13 mouse cellular contexts compared by ENCODE assay signal in the genomic region with DNA sequence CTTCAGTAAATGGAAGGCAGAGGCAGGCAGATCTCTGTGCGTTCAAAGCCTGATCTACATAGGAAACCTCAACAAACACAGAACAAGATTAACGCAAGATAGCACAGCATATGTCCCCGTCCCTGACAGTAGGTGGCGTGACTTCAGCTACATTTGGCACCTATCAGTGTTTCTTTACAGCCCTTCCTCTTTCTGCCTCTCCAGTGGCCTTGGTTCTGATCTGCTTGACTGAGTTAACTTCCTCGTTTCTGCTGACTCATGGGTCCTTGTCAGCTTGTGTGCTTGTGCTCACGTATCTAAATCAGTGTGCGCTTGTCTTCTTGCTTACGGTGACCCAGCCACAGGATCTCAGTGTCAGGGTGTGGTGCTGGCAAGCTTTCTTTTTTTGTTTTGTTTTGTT. TPM values are rescaled to one million over a fixed set of nuclear protein-coding genes. Genes with fewer than 3 reads are reported as not detected.
DNase-seq lines count a peak whose midpoint lies in the region; ATAC-seq and TF ChIP-seq lines count a peak whose summit lies in the region.
"Had no signal": no experiment of that assay in that cellular context is flagged by ENCODE, and none has a peak within 500 bp of the region (broad histone marks: within the 10 kb centered on the region; RNA-seq: fewer than 3 reads in every experiment).

No protein-coding gene starts in this region.

- H3K9me3 ChIP-seq in kidney, embryonic 16.5 days (ENCODE audit: low read length): no peaks in the 10 kb centered on the region
- no peaks in the 10 kb centered on the region for H3K9me3 ChIP-seq in MEL (replicated peaks; ENCODE audit: insufficient read depth, low read length)
- no peaks in the 10 kb centered on the region for H3K9me3 ChIP-seq in liver, embryonic 11.5 days (ENCODE audit: control insufficient read depth, low read length)
- no peaks in the 10 kb centered on the region for H3K9me3 ChIP-seq in hindbrain, embryonic 12.5 days (replicated peaks)

- H3K4me3 ChIP-seq in kidney, embryonic 16.5 days (ENCODE audit: low read length): no peak overlapping the region
- H3K4me3 ChIP-seq in MEL (ENCODE audit: control insufficient read depth in 1 of 2, insufficient read depth in 1 of 2, low read depth in 2 of 2, low read length in 2 of 2): no peak overlapping the region
- H3K4me3 ChIP-seq in liver, embryonic 11.5 days (ENCODE audit: low read depth, low read length): no peak overlapping the region
- H3K4me3 ChIP-seq in small intestine, adult 2 months (ENCODE audit: low read depth, low read length): no peak overlapping the region
- no peak overlapping the region for H3K4me3 ChIP-seq in hindbrain, embryonic 12.5 days
- H3K4me3 ChIP-seq: heart, adult 2 months; megakaryocyte, embryonic 14.5 days had no signal

- H3K36me3 ChIP-seq in kidney, embryonic 16.5 days (ENCODE audit: insufficient read depth, low read length): no peaks in the 10 kb centered on the region
- no peaks in the 10 kb centered on the region for H3K36me3 ChIP-seq in MEL (ENCODE audit: control insufficient read depth in 1 of 2, insufficient read depth in 2 of 2, low read length in 2 of 2)
- no peaks in the 10 kb centered on the region for H3K36me3 ChIP-seq in liver, embryonic 11.5 days (ENCODE audit: control insufficient read depth, insufficient read depth, low read length)
- H3K36me3 ChIP-seq in small intestine, adult 2 months (ENCODE audit: control insufficient read depth, insufficient read depth, low read length): peaks cover 3% of the 10 kb centered on the region
- H3K36me3 ChIP-seq in hindbrain, embryonic 12.5 days: no peaks in the 10 kb centered on the region

- H3K9ac ChIP-seq in kidney, embryonic 16.5 days (replicated peaks; ENCODE audit: low read length): no peak overlapping the region
- no peak overlapping the region for H3K9ac ChIP-seq in MEL (ENCODE audit: control insufficient read depth, low read depth, low read length, poor library complexity, severe bottlenecking)
- no peak overlapping the region for H3K9ac ChIP-seq in liver, embryonic 11.5 days (ENCODE audit: low read depth, low read length)
- no peak overlapping the region for H3K9ac ChIP-seq in hindbrain, embryonic 12.5 days

- WGBS in kidney, embryonic 16.5 days: 70% methylated on average over 8 of the region's 8 CpGs
- 41% methylated on average over 8 of the region's 8 CpGs for WGBS in liver, embryonic 11.5 days
- WGBS in small intestine, adult 2 months: 58% methylated on average over 8 of the region's 8 CpGs
- 90% methylated on average over 8 of the region's 8 CpGs for WGBS in hindbrain, embryonic 12.5 days

- TF ChIP-seq POLR2A in MEL (IDR thresholded peaks at IDR 0.05; ENCODE audit: control insufficient read depth in 1 of 2, insufficient read depth in 1 of 2, low read depth in 1 of 2, low read length in 2 of 2, poor library complexity in 1 of 2): no peak
- no peak for TF ChIP-seq POLR2A in small intestine, adult 2 months (IDR thresholded peaks at IDR 0.05; ENCODE audit: low read depth, low read length)

- no peak for TF ChIP-seq RAD21 in MEL (IDR thresholded peaks at IDR 0.05; ENCODE audit: low read depth, low read length)

- DNase-seq in kidney, adult 8-10 months: peak; percentile 10 to 38
- peak; percentile 91 for DNase-seq in MEL (ENCODE audit: low read depth, low spot score)
- DNase-seq in liver, embryonic 11.5 days (ENCODE audit: low spot score): no peak
- DNase-seq in layer of hippocampus, adult 11-12 months (ENCODE audit: low spot score): no peak
- no peak for DNase-seq in urinary bladder, postnatal 36 days (ENCODE audit: low spot score in 2 of 2)
- DNase-seq: cerebellum, postnatal 36 days; heart, adult 2 months had no signal

- no peaks in the 10 kb centered on the region for H3K27me3 ChIP-seq in kidney, embryonic 16.5 days (ENCODE audit: insufficient read depth, low read length)
- H3K27me3 ChIP-seq in MEL (ENCODE audit: control insufficient read depth in 1 of 2, insufficient read depth in 2 of 2, low read length in 2 of 2): peaks cover 0 to 2% of the 10 kb centered on the region in 2 experiments; a peak in 1 of 4 replicates
- no peaks in the 10 kb centered on the region for H3K27me3 ChIP-seq in liver, embryonic 11.5 days (replicated peaks; ENCODE audit: control insufficient read depth, insufficient read depth, low read length)
- no peaks in the 10 kb centered on the region for H3K27me3 ChIP-seq in small intestine, adult 2 months (ENCODE audit: control insufficient read depth, insufficient read depth, low read length)
- no peaks in the 10 kb centered on the region for H3K27me3 ChIP-seq in hindbrain, embryonic 12.5 days
- H3K27me3 ChIP-seq: Patski had no signal

- peak in 1 of 3 experiments; percentile 39; a peak in 2 of 6 replicates for TF ChIP-seq CTCF in MEL (IDR thresholded peaks at IDR 0.05 in 2 of 3, conservative IDR thresholded peaks at IDR 0.05 in 1 of 3; ENCODE audit: control insufficient read depth in 1 of 3, insufficient read depth in 1 of 3, low read depth in 2 of 3, low read length in 3 of 3, poor library complexity in 1 of 3, severe bottlenecking in 1 of 3)
- TF ChIP-seq CTCF in small intestine, adult 2 months (IDR thresholded peaks at IDR 0.05; ENCODE audit: extremely low read depth, insufficient read length, insufficient replicate concordance, low read depth, low read length): peak; percentile 13; the same call in 1 of the 2 replicates

- no peak for ATAC-seq in kidney, embryonic 16.5 days (ENCODE audit: low FRiP score, low TSS enrichment)
- ATAC-seq in liver, embryonic 11.5 days (replicated peaks; ENCODE audit: low FRiP score): peak; percentile 18; the same call in 1 of the 2 replicates
- no peak for ATAC-seq in hindbrain, embryonic 12.5 days (ENCODE audit: low FRiP score)
- ATAC-seq: inflammation-experienced regulatory T-cells, adult 6 months; Patski had no signal

- no peaks in the 10 kb centered on the region for H3K79me2 ChIP-seq in MEL (ENCODE audit: control insufficient read depth, insufficient read depth, low read length, poor library complexity)

- H3K4me2 ChIP-seq in kidney, embryonic 16.5 days (replicated peaks; ENCODE audit: low read depth, low read length): no peak overlapping the region
- no peak overlapping the region for H3K4me2 ChIP-seq in liver, embryonic 11.5 days
- no peak overlapping the region for H3K4me2 ChIP-seq in hindbrain, embryonic 12.5 days (replicated peaks)

- peak; percentile 45 to 68; a peak in 3 of 4 replicates for TF ChIP-seq EP300 in MEL (IDR thresholded peaks at IDR 0.05; ENCODE audit: low read depth in 1 of 2, low read length in 2 of 2)

- no peak overlapping the region for H3K27ac ChIP-seq in kidney, embryonic 16.5 days (ENCODE audit: low read length)
- H3K27ac ChIP-seq in MEL (ENCODE audit: control insufficient read depth, low read depth, low read length): no peak overlapping the region
- no peak overlapping the region for H3K27ac ChIP-seq in liver, embryonic 11.5 days (ENCODE audit: low read depth, low read length)
- H3K27ac ChIP-seq in small intestine, adult 2 months (ENCODE audit: insufficient read depth, low read depth, low read length): no peak overlapping the region
- H3K27ac ChIP-seq in hindbrain, embryonic 12.5 days: no peak overlapping the region
- H3K27ac ChIP-seq: heart, adult 2 months had no signal

- peaks cover 7% of the 10 kb centered on the region; the same call in 1 of the 2 replicates for H3K4me1 ChIP-seq in kidney, embryonic 16.5 days (ENCODE audit: insufficient read depth, low read length)
- no peaks in the 10 kb centered on the region for H3K4me1 ChIP-seq in MEL (ENCODE audit: control insufficient read depth in 1 of 2, insufficient read depth in 2 of 2, low read length in 2 of 2)
- H3K4me1 ChIP-seq in liver, embryonic 11.5 days (replicated peaks; ENCODE audit: control insufficient read depth, insufficient read depth, low read length): no peaks in the 10 kb centered on the region
- H3K4me1 ChIP-seq in small intestine, adult 2 months (ENCODE audit: control insufficient read depth, insufficient read depth, insufficient read length, low read length): peaks cover 11% of the 10 kb centered on the region
- no peaks in the 10 kb centered on the region for H3K4me1 ChIP-seq in hindbrain, embryonic 12.5 days

TF ChIP-seq in MEL, 35 proteins besides CTCF, POLR2A, EP300 and RAD21 (continues in another document):
- TF ChIP-seq TAL1 (IDR thresholded peaks at IDR 0.05; ENCODE audit: low read length) (no peak), HCFC1 (IDR thresholded peaks at IDR 0.05; ENCODE audit: low read depth, low read length) (no peak), ELF1 (IDR thresholded peaks at IDR 0.05; ENCODE audit: low read depth, low read length) (no peak), E2F4 (IDR thresholded peaks at IDR 0.05; ENCODE audit: borderline replicate concordance, low read depth, low read length) (no peak), NELFE (IDR thresholded peaks at IDR 0.05; ENCODE audit: low read depth, low read length) (no peak), BHLHE40 (IDR thresholded peaks at IDR 0.05; ENCODE audit: borderline replicate concordance, low read depth, low read length) (peak; percentile 59; the same call in 1 of the 2 replicates), GATA1 (IDR thresholded peaks at IDR 0.05; ENCODE audit: low read depth, low read length) (0 out of 2 replicates have a peak, but pooled peaks have one; percentile 41), NRF1 (IDR thresholded peaks at IDR 0.05; ENCODE audit: insufficient read depth, low read depth, low read length, poor library complexity, severe bottlenecking) (no peak), MEF2A (IDR thresholded peaks at IDR 0.05; ENCODE audit: extremely low read depth, insufficient replicate concordance, low read depth, low read length, poor library complexity, severe bottlenecking) (no peak)

RNA-seq across cellular contexts. Expression of a gene that starts 26.5 kb away (rescaled TPM):
- 1.4 and 1.7 TPM in 2 replicates for polyA plus RNA-seq in kidney, embryonic 16.5 days (2015; fragmentation: Nextera tagmentation; extraction: Ambion mirVana)
- total RNA-seq in MEL (2012; rRNA removed): 0.04 and 0.10 TPM in 2 replicates
- under 1 TPM in 1 of 2 experiments, not detected in 1; 0.13 TPM for polyA plus RNA-seq in MEL (2012; ENCODE audit: insufficient read depth in 1 of 2, insufficient read length in 2 of 2, low read depth in 1 of 2, low replicate concordance in 2 of 2, missing spikeins in 1 of 2)
- polyA plus RNA-seq in liver, embryonic 11.5 days (2014; fragmentation: Nextera tagmentation; extraction: Ambion mirVana): 0.60 and 1.2 TPM in 2 replicates
- polyA plus RNA-seq in small intestine, adult 2 months (2012; rRNA removed): 10.9 and 28.4 TPM in 2 replicates
- polyA plus RNA-seq in hindbrain, embryonic 12.5 days (2016; fragmentation: Nextera tagmentation; extraction: Ambion mirVana): 0.74 and 1.4 TPM in 2 replicates

RNA-seq across cellular contexts. Expression of a gene that starts 51.2 kb away (rescaled TPM):
- polyA plus RNA-seq in kidney, embryonic 16.5 days (2015; fragmentation: Nextera tagmentation; extraction: Ambion mirVana): 29.7 and 32.4 TPM in 2 replicates
- total RNA-seq in MEL (2012; rRNA removed): 14.2 and 15.1 TPM in 2 replicates
- polyA plus RNA-seq in MEL (2012; ENCODE audit: insufficient read depth in 1 of 2, insufficient read length in 2 of 2, low read depth in 1 of 2, low replicate concordance in 2 of 2, missing spikeins in 1 of 2): 10 to 100 TPM in 1 of 2 experiments, not detected in 1; 26.4 TPM
- polyA plus RNA-seq in liver, embryonic 11.5 days (2014; fragmentation: Nextera tagmentation; extraction: Ambion mirVana): 36.8 and 37.4 TPM in 2 replicates
- 0.63 and 0.95 TPM in 2 replicates for polyA plus RNA-seq in small intestine, adult 2 months (2012; rRNA removed)
- polyA plus RNA-seq in hindbrain, embryonic 12.5 days (2016; fragmentation: Nextera tagmentation; extraction: Ambion mirVana): 21.6 and 23.4 TPM in 2 replicates

Comparison
In these comparisons a context has a peak if more than half of its experiments do, and no peak if none do; other contexts are left out.
1. DNase-seq: peak in kidney, adult 8-10 months (2 of 2) and MEL (single experiment); none in liver, embryonic 11.5 days (single experiment), layer of hippocampus, adult 11-12 months (single experiment) and urinary bladder, postnatal 36 days (0 of 2).